Mouse (Mus musculus) embryo, embryonic 10 days (tissue): ENCODE measurements around the gene Ier3.

Experiments used
- DNase-seq: peaks from one replicate; pipeline ENCODE4 v3.0.0-alpha.2; 2015; ENCODE audit warnings: low spot score

Gene Ier3

GRCm38 (mm10) chr17:35821439-35822430 is at the start of gene Ier3:
Ier3 (plus strand) TSS chr17:35821684.
- peak; percentile 78 for DNase-seq

- peak; percentile 11 for DNase-seq
These were observed 44.5 kb upstream of the Ier3 start for GRCm38 (mm10) chr17:35776811-35777609.

DNA sequence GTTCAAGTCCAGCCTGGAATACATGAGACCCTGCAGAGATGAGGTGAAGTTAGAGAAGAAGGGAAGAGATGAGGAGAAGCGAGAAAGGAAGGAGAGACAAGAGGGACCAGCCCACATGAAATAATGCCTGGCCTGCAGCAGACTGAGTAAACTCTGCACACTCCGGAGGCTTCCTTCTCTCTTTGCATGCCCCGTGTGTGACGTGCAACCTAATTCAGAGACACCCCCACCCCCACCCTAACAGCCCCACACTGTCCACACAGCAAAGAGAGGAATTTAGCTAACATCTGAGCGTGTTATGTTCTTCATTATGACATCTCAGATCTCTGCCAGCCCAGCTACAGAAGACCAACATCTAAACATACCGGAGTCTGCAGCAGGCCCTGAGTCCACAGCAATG is 42.5 kb upstream of the Ier3 start:
- no peak for DNase-seq

- no peak for DNase-seq
These were observed 41.8 kb upstream of the Ier3 start for GRCm38 (mm10) chr17:35779466-35780205.

GRCm38 (mm10) chr17:35780362-35780761 is 41.1 kb upstream of the Ier3 start:
- DNase-seq, result no peak

GRCm38 (mm10) chr17:35782398-35782797 is 39.1 kb upstream of the Ier3 start:
- DNase-seq, result peak; percentile 19

- DNase-seq, result no peak
These were observed 38.6 kb upstream of the Ier3 start for GRCm38 (mm10) chr17:35782924-35783323.

GRCm38 (mm10) chr17:35783944-35784343 is 37.5 kb upstream of the Ier3 start:
- DNase-seq, result no peak

- no peak for DNase-seq
These were observed 36.3 kb upstream of the Ier3 start for GRCm38 (mm10) chr17:35785140-35785539.

GRCm38 (mm10) chr17:35787493-35787892 is 34.0 kb upstream of the Ier3 start:
- no peak for DNase-seq

- DNase-seq, result no peak
These were observed 33.5 kb upstream of the Ier3 start for GRCm38 (mm10) chr17:35788025-35788424.

GRCm38 (mm10) chr17:35790933-35791332 is 30.6 kb upstream of the Ier3 start:
- DNase-seq, result no peak

DNA sequence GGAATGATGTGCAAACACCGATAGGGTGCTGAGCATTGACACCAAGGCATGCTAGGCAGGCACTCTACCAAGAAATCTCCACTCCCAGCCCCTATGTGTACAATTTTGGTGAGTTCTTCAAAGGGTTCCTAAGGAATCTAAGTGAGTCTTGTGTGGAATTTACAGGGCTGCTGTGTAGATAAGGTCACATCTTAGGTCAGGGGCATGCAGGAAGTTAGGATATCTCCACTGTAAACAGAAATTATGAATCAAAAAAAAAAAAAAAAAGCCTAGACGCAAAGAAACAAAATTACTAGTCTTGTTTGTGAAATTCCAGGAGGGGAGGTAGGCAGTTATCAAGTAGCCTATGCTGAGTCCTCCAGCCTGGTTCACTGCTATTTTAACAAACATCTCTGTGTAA is 28.6 kb upstream of the Ier3 start:
- no peak for DNase-seq

DNA sequence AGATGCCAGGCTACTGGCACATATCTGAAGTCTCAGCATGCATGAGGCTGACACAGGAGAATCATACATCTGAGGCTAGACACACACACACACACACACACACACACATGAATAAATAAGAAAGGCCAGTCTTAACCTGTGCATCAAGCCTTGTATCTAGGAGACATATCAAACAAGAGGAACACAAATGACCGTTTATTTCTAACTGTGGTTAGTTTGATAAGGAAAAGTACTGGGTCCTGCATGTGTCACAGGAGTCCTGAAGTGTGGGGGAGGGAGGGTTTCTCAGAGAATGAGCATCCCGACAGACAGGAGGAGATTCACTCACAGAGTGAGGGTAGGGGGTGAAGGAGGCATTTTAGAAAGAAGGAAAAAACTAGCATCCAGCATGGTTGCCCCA is 26.4 kb upstream of the Ier3 start:
- no peak for DNase-seq

DNA sequence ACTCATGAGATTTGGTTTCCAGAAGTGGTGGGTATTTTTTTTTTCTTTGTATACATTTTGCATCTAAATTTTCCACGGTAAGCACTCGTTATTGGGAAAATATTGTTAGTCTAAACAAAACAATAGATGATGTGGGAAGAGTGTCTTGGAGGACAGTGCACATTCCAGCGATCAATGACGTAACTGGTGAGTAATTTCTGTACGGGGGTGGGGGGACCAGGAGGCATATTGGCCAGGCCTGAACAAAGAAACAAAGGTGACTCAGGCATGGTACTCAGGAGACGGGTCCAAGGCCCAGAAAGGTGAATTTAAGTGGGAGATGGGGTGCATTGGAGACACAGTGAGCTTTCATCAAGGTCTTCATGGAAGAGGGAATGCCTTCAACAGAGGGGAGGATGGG is 25.8 kb upstream of the Ier3 start:
- no peak for DNase-seq

- DNase-seq, result no peak
These were observed 24.6 kb upstream of the Ier3 start for GRCm38 (mm10) chr17:35796835-35797234.

GRCm38 (mm10) chr17:35800905-35801304 is 20.6 kb upstream of the Ier3 start:
- DNase-seq, result no peak

DNA sequence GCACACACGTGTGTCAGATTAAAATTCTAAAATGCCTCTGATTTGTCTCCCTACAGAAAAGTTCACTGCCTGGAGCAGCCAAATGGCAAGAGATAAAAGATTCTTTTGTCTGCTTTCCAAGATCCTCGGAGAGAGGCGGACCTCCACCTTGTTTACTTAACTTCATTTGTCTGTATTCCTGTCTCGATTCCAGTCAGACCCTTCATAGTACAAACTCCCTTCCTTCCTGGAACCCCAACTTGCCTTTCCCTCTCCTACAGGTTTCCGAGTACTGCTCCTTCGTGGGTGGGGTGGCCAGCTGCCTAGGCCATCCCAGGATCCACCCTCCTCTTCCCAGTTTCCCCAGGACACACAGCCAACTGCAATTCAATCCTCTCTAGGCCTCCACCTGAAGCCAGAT is 18.5 kb upstream of the Ier3 start:
- DNase-seq, result no peak

GRCm38 (mm10) chr17:35803858-35804399 is 17.6 kb upstream of the Ier3 start:
- DNase-seq, result no peak

GRCm38 (mm10) chr17:35808073-35808472 is 13.4 kb upstream of the Ier3 start:
- no peak for DNase-seq

GRCm38 (mm10) chr17:35809395-35809794 is 12.1 kb upstream of the Ier3 start:
- no peak for DNase-seq
